Mouse (Mus musculus) midbrain, embryonic 15.5 days (tissue): ENCODE measurements around the gene Lgals3. TPM values are rescaled to one million over a fixed set of nuclear protein-coding genes. Genes with fewer than 3 reads are reported as not detected.
"Not testable (repeated sequence)": the region's sequence is repeated elsewhere in the genome, so short reads cannot be mapped to it uniquely, and the experiment has no call there.

ENCODE experiments used
- ATAC-seq: fragments of 200-750 bp; cut with Nextera tagmentation; replicated peaks from 2 replicates; pipeline ENCODE4 v1.8.0; 2017; ENCODE audit warnings: moderate TSS enrichment
- H3K27ac ChIP-seq: fragments of 300-500 bp; sonication (generic); 2 replicates; pipeline ENCODE4 v1.5.1; 2015; ENCODE audit warnings: mild to moderate bottlenecking, inconsistent platforms
- H3K27me3 ChIP-seq: fragments of 300-500 bp; sonication (generic); replicated peaks from 2 replicates; pipeline ENCODE4 v1.6.1; 2015; ENCODE audit warnings: inconsistent platforms
- H3K36me3 ChIP-seq: fragments of 300-500 bp; sonication (generic); replicated peaks from 2 replicates; pipeline ENCODE4 v1.6.1; 2015; ENCODE audit warnings: inconsistent platforms
- H3K4me1 ChIP-seq: fragments of 300-500 bp; sonication (generic); 2 replicates; pipeline ENCODE4 v1.6.1; 2015; ENCODE audit warnings: inconsistent platforms
- H3K4me2 ChIP-seq: fragments of 300-500 bp; sonication (generic); 2 replicates; pipeline ENCODE4 v1.6.1; 2015; ENCODE audit warnings: inconsistent platforms, mild to moderate bottlenecking, moderate library complexity
- H3K4me3 ChIP-seq: fragments of 300-500 bp; sonication (generic); 2 replicates; pipeline ENCODE4 v1.5.1; 2015; ENCODE audit warnings: mild to moderate bottlenecking, inconsistent platforms
- H3K9ac ChIP-seq: fragments of 300-500 bp; sonication (generic); 2 replicates; pipeline ENCODE4 v1.6.1; 2015; ENCODE audit warnings: mild to moderate bottlenecking, inconsistent platforms
- H3K9me3 ChIP-seq: fragments of 300-500 bp; sonication (generic); 2 replicates; pipeline ENCODE4 v1.6.1; 2016; ENCODE audit warnings: inconsistent platforms
- WGBS: fragments of 180-500 bp; shearing (Covaris S2); methylation state at CpG from one replicate; pipeline ENCODE4 v1.1.7; 2015; ENCODE audit warnings: mixed read lengths; 5-methylcytosine and 5-hydroxymethylcytosine counted together
- polyA plus RNA-seq: library from polyadenylated mRNA; unstranded; fragments of >200 nt; fragmentation: Nextera tagmentation; extraction: Ambion mirVana; gene quantifications from 2 replicates; pipeline ENCODE4 v1.2.1, GENCODE M21; 2015

Gene Lgals3
- polyA plus RNA-seq: 3.6 and 3.8 TPM in 2 replicates

DNA sequence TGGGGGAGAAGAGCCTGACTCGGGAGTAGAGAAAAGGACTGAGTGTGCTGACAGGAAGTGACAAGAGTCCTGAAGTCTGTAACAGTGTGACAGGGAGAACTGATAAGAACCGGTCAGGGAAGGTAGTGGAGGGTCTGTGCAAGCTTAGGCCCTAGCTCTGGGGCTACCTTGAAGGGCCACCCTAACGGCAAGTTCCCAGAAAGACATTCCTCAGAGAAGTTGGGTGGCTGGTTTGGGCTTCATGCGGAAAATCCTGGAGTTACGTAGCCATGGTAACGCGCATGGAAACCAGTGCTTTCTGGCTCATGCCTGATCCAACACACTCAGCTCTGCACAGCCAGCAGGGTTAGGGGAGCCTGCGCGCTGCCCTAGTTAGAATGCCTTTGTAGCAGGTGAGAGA is at the start of gene Lgals3:
Gene Lgals3, plus strand, starts transcription at position 291 of the 400 bp plus-strand sequence.
- Histone ChIP-seq H3K4me2 (peak within 1 kb of the TSS; percentile 39), H3K9me3 (no peaks in the 10 kb centered on the region), H3K27me3 (no peaks in the 10 kb centered on the region), H3K4me1 (peaks cover 12% of the 10 kb centered on the region), H3K36me3 (no peaks in the 10 kb centered on the region), H3K9ac (no peak within 1 kb of the TSS), H3K27ac (peak within 1 kb of the TSS; percentile 75), H3K4me3 (no peak within 1 kb of the TSS)
- ATAC-seq: peak; percentile 97
- WGBS: 28% methylated on average over 9 of the region's 9 CpGs

DNA sequence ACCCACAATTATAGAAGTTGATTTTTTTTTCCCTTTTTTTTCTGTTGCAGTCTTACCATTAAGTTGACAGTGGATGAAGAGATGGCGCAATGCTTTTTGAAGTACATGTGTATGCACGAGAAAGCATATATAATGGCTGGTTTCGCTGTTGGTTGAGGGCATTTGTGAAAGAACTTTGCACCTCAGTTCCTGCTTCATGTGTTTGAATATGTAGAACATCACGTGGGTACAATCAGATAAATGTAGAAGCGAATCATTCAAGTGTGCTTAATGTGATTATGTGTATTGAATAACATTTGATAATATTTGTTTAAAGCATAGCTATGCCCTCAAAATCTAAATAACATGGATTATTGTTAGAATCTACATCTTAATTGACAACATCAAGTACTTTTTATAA is 48.2 kb upstream of the Lgals3 start:
- H3K27ac ChIP-seq: no peak overlapping the region
- no peak overlapping the region for H3K9ac ChIP-seq
- no peak for ATAC-seq
- 93% methylated on average over 5 of the region's 5 CpGs for WGBS
- H3K4me1 ChIP-seq: no peaks in the 10 kb centered on the region
- no peaks in the 10 kb centered on the region for H3K27me3 ChIP-seq
- no peaks in the 10 kb centered on the region for H3K9me3 ChIP-seq
- no peak overlapping the region for H3K4me2 ChIP-seq
- H3K4me3 ChIP-seq: no peak overlapping the region
- peaks cover under 1% of the 10 kb centered on the region; the same call in 1 of the 2 replicates for H3K36me3 ChIP-seq

DNA sequence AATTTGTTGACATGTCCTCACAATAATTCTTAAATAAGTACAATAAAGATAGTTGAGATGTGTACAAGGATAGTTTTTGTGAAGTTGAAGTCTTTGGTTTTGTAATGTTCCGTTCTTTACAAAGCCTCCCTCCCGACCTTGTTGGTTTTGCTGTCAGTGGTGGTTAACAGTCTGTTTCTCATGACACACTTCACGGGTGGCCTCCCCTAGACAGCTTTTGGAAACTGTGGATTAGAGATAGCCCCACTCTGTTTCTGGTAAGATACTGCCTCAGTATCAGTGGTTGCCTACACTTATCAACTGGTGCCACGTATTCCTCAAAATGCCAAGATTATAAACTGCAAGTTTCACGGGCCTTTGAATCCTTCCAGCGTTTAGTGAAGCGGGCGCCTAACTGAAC is 46.0 kb upstream of the Lgals3 start:
- not testable (repeated sequence) for H3K27ac ChIP-seq, H3K9ac ChIP-seq, H3K4me3 ChIP-seq, H3K4me1 ChIP-seq, H3K4me2 ChIP-seq, H3K27me3 ChIP-seq, ATAC-seq, H3K36me3 ChIP-seq, H3K9me3 ChIP-seq
- 97% methylated on average over 7 of the region's 8 CpGs for WGBS

DNA sequence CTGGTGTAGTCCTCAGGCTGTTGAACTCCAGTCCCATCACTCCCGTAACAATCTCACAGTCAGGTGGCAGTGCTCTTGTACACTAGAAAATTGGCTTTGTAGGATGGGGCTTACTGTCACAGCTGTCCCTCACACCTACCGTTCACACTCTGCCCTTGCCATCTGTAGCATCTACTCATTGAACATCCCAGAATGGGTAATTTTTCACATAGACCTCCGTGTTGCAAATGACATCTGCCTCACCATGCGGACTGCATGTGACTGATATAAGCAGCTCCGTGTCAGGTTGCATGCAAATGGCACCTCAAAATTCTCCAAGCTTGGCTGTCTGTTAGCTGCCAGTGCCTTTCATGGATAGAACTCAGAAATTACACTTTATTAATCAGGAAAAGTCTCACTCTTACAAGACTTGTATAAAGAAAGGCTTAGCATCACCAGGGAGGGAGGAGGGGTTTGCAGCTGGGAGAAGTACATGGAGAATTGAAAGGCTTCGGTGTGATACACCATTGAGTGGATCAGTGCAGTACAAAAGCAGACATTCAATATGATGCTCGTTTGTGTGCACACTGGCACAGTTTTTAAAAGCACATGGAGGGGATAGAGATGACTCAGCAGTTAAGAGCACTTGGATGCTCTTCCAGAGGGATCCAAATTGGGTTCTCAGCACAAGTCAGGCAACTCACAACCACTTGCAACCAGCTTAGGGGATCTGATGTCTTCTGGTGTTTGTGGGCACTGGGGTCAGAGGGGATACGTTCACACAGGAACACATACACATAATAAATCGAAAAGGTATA is 41.4 kb upstream of the Lgals3 start:
- no peak overlapping the region for H3K4me2 ChIP-seq
- H3K9me3 ChIP-seq: no peaks in the 10 kb centered on the region
- no peak overlapping the region for H3K4me3 ChIP-seq
- no peaks in the 10 kb centered on the region for H3K36me3 ChIP-seq
- WGBS: 83% methylated on average over 9 of the region's 9 CpGs
- H3K9ac ChIP-seq: no peak overlapping the region
- H3K27ac ChIP-seq: no peak overlapping the region
- no peak for ATAC-seq
- no peaks in the 10 kb centered on the region for H3K4me1 ChIP-seq
- no peaks in the 10 kb centered on the region for H3K27me3 ChIP-seq

DNA sequence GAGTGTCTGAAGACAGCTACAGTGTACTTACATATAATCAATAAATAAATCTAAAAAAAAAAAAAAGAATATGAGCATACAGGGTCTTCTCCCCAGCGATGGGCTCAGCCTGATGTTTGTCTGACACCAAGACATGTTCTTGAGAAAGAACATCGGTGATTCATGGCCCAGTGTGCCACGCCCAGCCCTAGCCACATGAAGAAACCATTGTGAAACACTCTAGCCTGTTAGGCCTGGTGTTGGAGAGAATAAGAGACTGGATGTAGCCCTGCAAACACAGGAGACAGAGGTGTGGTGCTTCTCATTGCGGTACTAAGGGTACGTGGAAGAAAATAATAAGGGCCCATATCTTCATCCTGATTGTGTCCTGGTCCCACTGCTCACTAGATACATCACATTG is 40.2 kb upstream of the Lgals3 start:
- 97% methylated on average over 5 of the region's 5 CpGs for WGBS
- H3K4me2 ChIP-seq: no peak overlapping the region
- H3K4me1 ChIP-seq: no peaks in the 10 kb centered on the region
- no peak overlapping the region for H3K9ac ChIP-seq
- no peaks in the 10 kb centered on the region for H3K36me3 ChIP-seq
- H3K4me3 ChIP-seq: no peak overlapping the region
- no peaks in the 10 kb centered on the region for H3K27me3 ChIP-seq
- no peak overlapping the region for H3K27ac ChIP-seq
- no peaks in the 10 kb centered on the region for H3K9me3 ChIP-seq
- ATAC-seq: no peak

DNA sequence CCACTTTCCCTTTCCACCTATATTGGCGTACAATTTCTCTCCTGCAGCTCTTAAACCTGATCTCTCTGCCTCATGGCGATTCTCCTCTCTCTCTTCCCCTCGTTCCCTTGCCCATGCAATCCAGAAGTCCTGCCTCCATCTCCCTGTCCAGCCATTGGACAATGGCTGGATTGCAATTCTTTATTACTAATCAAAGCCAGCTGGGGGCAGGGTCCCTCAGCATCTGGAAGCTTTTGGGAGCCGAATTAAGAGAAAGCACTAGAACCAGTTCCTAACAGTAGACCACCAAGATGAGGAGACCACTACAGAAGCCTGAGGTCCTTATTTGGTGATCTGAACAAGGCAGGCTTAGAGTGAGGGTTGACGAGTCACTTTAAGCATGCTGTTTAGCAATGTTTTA is 35.6 kb upstream of the Lgals3 start:
- ATAC-seq: no peak
- 72% methylated on average over 5 of the region's 5 CpGs for WGBS
- H3K4me3 ChIP-seq: no peak overlapping the region
- no peak overlapping the region for H3K4me2 ChIP-seq
- no peak overlapping the region for H3K9ac ChIP-seq
- H3K27me3 ChIP-seq: no peaks in the 10 kb centered on the region
- H3K36me3 ChIP-seq: no peaks in the 10 kb centered on the region
- H3K9me3 ChIP-seq: no peaks in the 10 kb centered on the region
- H3K27ac ChIP-seq: no peak overlapping the region
- H3K4me1 ChIP-seq: no peaks in the 10 kb centered on the region

DNA sequence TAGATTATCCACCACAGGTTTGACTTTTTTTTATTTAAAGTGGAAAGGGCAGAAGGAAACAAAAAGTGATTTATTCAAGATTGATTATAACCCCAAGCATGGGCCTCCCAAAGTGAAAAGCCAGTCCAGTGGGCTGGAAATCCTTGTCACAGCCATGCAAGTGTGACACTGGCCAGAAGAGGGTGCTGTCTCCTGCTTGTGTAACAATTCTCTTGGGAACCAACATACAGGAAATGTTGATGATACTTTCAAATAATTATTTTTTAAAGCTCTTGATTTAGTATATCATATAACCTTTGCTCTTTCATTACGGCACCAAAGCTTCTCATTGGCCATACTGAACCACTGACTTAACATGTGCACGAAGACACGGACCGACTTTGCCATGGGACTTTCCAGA is 32.7 kb upstream of the Lgals3 start:
- no peaks in the 10 kb centered on the region for H3K27me3 ChIP-seq
- no peaks in the 10 kb centered on the region for H3K36me3 ChIP-seq
- no peaks in the 10 kb centered on the region for H3K9me3 ChIP-seq
- no peak overlapping the region for H3K4me3 ChIP-seq
- H3K4me2 ChIP-seq: no peak overlapping the region
- 84% methylated on average over 4 of the region's 4 CpGs for WGBS
- H3K4me1 ChIP-seq: no peaks in the 10 kb centered on the region
- no peak for ATAC-seq
- H3K9ac ChIP-seq: no peak overlapping the region
- H3K27ac ChIP-seq: no peak overlapping the region

DNA sequence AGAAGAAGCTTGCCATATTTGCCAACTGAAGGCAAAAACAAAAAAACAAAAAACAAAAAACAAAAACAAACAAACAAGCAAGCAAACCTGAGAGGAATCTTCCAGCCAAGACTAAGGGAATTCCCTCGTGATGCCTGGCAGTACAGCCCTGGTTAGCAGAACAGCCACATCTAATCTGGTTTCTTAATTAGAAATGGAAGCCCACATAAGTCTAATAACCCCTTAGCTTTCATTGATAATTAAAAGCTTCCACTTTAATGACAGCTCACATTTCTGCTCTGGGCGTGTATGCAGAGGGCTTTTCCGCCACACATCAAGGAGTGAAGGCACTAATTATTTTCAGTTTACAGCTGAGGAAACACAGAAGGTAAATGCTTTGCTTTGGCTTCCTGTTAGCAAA is 32.3 kb upstream of the Lgals3 start:
- Histone ChIP-seq H3K4me1 (no peaks in the 10 kb centered on the region), H3K36me3 (no peaks in the 10 kb centered on the region), H3K9me3 (no peaks in the 10 kb centered on the region), H3K4me3 (no peak overlapping the region), H3K9ac (no peak overlapping the region), H3K27me3 (no peaks in the 10 kb centered on the region), H3K27ac (no peak overlapping the region), H3K4me2 (no peak overlapping the region)
- 62% methylated on average over 3 of the region's 3 CpGs for WGBS
- 0 out of 2 replicates have a peak, but pooled peaks have one; percentile 11 for ATAC-seq

DNA sequence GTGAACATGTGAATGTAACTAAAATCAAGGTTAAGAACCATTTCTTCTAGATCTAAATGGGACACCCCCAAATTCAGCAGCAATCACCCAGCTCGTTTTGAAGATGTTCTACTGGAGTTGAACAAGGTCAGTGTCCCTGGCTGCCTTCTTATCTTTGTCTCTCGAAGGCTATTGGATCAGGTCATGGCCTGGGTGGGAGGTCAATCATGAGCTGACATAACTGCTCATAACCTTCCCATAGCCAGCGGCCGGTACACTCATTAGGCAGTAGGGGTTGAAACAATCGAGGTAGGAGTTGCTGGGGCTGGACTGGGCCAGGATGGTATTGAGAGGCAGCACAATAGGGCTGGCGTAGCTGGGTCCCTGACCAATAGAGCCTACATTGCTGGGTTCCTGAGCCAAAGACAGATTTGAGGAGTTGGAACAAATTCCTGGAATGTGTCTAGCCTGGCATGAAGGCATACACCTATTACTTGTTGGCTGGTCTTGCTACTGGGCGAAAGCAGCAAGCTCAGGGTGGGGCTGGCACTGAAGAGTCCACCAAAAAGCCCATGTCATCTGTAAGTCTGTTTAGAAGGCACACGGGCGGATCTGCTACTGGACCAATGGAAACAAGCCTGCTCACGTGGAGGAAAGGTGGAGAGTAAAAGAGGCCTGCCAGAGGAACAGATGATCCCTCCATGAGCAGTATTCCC is 27.2 kb upstream of the Lgals3 start:
- H3K9me3 ChIP-seq: no peaks in the 10 kb centered on the region
- H3K4me2 ChIP-seq: no peak overlapping the region
- no peak for ATAC-seq
- no peak overlapping the region for H3K27ac ChIP-seq
- no peaks in the 10 kb centered on the region for H3K27me3 ChIP-seq
- 87% methylated on average over 10 of the region's 10 CpGs for WGBS
- H3K36me3 ChIP-seq: no peaks in the 10 kb centered on the region
- H3K9ac ChIP-seq: no peak overlapping the region
- no peak overlapping the region for H3K4me3 ChIP-seq
- H3K4me1 ChIP-seq: no peaks in the 10 kb centered on the region

DNA sequence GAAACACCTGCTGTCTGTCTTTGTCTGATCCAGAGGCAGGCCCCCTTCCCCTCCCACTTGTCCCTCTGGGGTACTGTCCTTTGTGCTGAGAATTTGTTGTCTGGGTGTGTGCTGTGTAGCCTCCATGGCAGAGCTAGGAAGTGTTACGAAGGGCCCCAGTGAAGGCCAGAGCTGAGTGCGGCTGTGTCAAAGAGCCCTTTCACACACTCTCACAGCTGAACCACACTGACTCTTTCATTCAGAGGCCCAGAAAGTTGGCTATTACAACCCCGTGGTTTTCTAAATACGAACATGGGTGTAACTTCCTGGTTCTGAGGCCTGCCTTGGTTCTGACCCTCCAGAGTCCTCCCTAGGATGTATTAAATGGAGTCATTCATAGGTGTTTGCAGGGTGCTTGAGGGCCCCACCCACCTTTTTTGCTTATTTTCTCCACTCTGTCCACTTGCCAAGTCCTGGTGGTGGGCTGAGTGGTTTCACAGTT is 25.7 kb upstream of the Lgals3 start:
- ATAC-seq: no peak
- Histone ChIP-seq H3K27ac (no peak overlapping the region), H3K4me3 (no peak overlapping the region), H3K4me1 (no peaks in the 10 kb centered on the region), H3K4me2 (no peak overlapping the region), H3K27me3 (no peaks in the 10 kb centered on the region), H3K9me3 (no peaks in the 10 kb centered on the region), H3K9ac (no peak overlapping the region), H3K36me3 (no peaks in the 10 kb centered on the region)
- WGBS: 50% methylated on average over 4 of the region's 4 CpGs

DNA sequence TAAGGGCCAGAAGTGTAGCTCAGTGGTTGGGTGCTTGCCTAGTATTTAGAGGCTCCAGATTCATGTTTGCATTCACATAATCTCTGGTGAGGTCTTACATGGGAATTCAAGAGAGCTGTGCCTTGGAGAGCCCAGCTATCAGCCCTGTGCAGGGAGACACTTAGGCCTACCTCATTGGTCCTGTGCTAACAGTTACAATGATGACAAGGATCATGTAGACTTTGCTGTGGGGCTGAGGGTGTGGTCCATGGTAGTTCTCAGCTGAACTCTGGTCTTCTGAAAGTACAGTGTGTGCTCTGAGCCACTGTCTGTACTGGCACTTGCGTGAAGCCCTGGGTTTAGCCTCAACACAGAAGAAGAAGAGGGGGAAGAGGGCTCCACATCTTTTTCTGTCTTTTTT is 20.8 kb upstream of the Lgals3 start:
- Histone ChIP-seq H3K9me3 (no peaks in the 10 kb centered on the region), H3K4me3 (no peak overlapping the region), H3K27me3 (no peaks in the 10 kb centered on the region), H3K27ac (no peak overlapping the region), H3K4me2 (no peak overlapping the region), H3K4me1 (no peaks in the 10 kb centered on the region), H3K9ac (no peak overlapping the region), H3K36me3 (no peaks in the 10 kb centered on the region)
- ATAC-seq: no peak
- WGBS: 87% methylated on average over 1 of the region's 1 CpGs

DNA sequence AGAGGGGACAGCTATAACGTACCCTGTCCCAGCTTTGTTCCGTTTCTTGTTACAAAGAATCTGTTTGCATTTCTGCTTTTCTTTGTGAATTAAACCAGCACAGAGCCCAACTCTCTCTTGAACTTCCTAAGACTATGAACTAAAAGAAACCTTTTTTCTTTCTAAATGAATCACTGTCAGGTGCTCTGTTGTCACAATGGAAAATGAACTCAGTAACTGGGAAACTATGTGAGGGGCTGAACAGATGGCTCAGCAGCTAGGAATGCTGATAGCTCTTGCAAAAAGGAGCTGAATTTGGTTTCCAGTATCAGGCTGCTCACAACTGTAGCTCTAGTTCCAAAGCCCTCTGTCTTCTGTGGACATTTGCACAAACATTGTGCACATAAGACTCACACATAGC is 16.6 kb upstream of the Lgals3 start:
- no peaks in the 10 kb centered on the region for H3K4me1 ChIP-seq
- no peaks in the 10 kb centered on the region for H3K9me3 ChIP-seq
- H3K4me3 ChIP-seq: no peak overlapping the region
- H3K4me2 ChIP-seq: no peak overlapping the region
- H3K27ac ChIP-seq: no peak overlapping the region
- no peaks in the 10 kb centered on the region for H3K36me3 ChIP-seq
- no peak overlapping the region for H3K9ac ChIP-seq
- 71% methylated on average over 2 of the region's 2 CpGs for WGBS
- ATAC-seq: no peak
- no peaks in the 10 kb centered on the region for H3K27me3 ChIP-seq

DNA sequence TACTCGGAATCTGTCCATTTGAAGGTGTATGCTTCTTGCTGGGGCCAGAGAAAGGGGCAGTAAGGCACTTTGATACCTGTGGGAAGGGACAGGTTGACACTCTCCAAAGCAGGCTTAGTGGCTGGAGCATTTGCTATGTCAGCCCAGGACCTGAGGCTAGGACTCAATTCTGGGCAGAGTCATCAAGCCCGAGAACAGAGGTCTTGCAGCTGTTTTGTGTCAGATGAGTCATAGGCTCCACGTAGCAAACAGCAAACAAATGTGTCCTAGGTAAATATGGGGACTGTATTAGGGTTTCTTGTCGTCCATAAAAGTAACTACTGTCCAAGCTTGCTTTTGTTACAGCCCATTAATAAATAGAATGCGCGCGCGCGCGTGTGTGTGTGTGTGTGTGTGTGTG is 15.3 kb upstream of the Lgals3 start:
- Histone ChIP-seq H3K4me1 (no peaks in the 10 kb centered on the region), H3K9ac (no peak overlapping the region), H3K27ac (no peak overlapping the region), H3K36me3 (no peaks in the 10 kb centered on the region), H3K27me3 (no peaks in the 10 kb centered on the region), H3K4me3 (no peak overlapping the region), H3K4me2 (no peak overlapping the region), H3K9me3 (no peaks in the 10 kb centered on the region)
- no peak for ATAC-seq
- WGBS: 94% methylated on average over 10 of the region's 10 CpGs
